Mouse (Mus musculus): ENCODE results near the gene Ski. TPM values are rescaled to one million over a fixed set of nuclear protein-coding genes. Genes with fewer than 3 reads are reported as not detected.

Gene Ski
- polyA plus RNA-seq, 1 experiment from 2014 or later: 24.4 TPM

- 52% methylated on average over 18 of the region's 18 CpGs for WGBS
- Histone ChIP-seq H3K9me3 (ENCODE audit: control insufficient read depth, low read length) (no peaks in the 10 kb centered on the region), H3K36me3 (ENCODE audit: control insufficient read depth, insufficient read depth, low read length) (0 out of 2 replicates have a peak, but pooled peaks cover 4% of the 10 kb centered on the region), H3K4me2 (ENCODE audit: low read length) (peak overlapping the region; percentile 38), H3K9ac (ENCODE audit: low read length) (0 out of 2 replicates have a peak overlapping the region, but pooled peaks have one; percentile 13), H3K4me1 (replicated peaks; ENCODE audit: control insufficient read depth, insufficient read depth, low read length) (peaks cover 72% of the 10 kb centered on the region), H3K27me3 (replicated peaks; ENCODE audit: control insufficient read depth, insufficient read depth, low read length) (no peaks in the 10 kb centered on the region), H3K27ac (ENCODE audit: low read depth) (peak overlapping the region; percentile 84), H3K4me3 (ENCODE audit: low read depth, low read length) (no peak overlapping the region)
- ATAC-seq (replicated peaks; ENCODE audit: low FRiP score, low TSS enrichment, low read depth): peak; percentile 56
- peak; percentile 76 for DNase-seq (ENCODE audit: low spot score)
Measured at GRCm38 (mm10) chr4:155184248-155185070, 37.9 kb downstream of the Ski start.

GRCm38 (mm10) chr4:155183201-155183600 lies 39.2 kb downstream of the Ski start:
- H3K9me3 ChIP-seq (ENCODE audit: control insufficient read depth, low read length): no peaks in the 10 kb centered on the region
- no peak overlapping the region for H3K4me3 ChIP-seq (ENCODE audit: low read depth, low read length)
- H3K27ac ChIP-seq (ENCODE audit: low read depth): no peak overlapping the region; the same call in 1 of the 2 replicates
- peaks cover 72% of the 10 kb centered on the region for H3K4me1 ChIP-seq (replicated peaks; ENCODE audit: control insufficient read depth, insufficient read depth, low read length)
- H3K27me3 ChIP-seq (replicated peaks; ENCODE audit: control insufficient read depth, insufficient read depth, low read length): no peaks in the 10 kb centered on the region
- ATAC-seq (replicated peaks; ENCODE audit: low FRiP score, low TSS enrichment, low read depth) (no peak), DNase-seq (ENCODE audit: low spot score) (no peak)
- H3K36me3 ChIP-seq (ENCODE audit: control insufficient read depth, insufficient read depth, low read length): 0 out of 2 replicates have a peak, but pooled peaks cover 4% of the 10 kb centered on the region
- no peak overlapping the region for H3K9ac ChIP-seq (ENCODE audit: low read length)
- 85% methylated on average over 7 of the region's 7 CpGs for WGBS
- H3K4me2 ChIP-seq (ENCODE audit: low read length): no peak overlapping the region

- peak overlapping the region; percentile 9 for H3K4me2 ChIP-seq (ENCODE audit: low read length)
- ATAC-seq (replicated peaks; ENCODE audit: low FRiP score, low TSS enrichment, low read depth) (no peak), DNase-seq (ENCODE audit: low spot score) (no peak)
- H3K36me3 ChIP-seq (ENCODE audit: control insufficient read depth, insufficient read depth, low read length): no peaks in the 10 kb centered on the region
- no peaks in the 10 kb centered on the region for H3K27me3 ChIP-seq (replicated peaks; ENCODE audit: control insufficient read depth, insufficient read depth, low read length)
- H3K4me1 ChIP-seq (replicated peaks; ENCODE audit: control insufficient read depth, insufficient read depth, low read length): peaks cover 74% of the 10 kb centered on the region
- H3K9ac ChIP-seq (ENCODE audit: low read length): 0 out of 2 replicates have a peak overlapping the region, but pooled peaks have one; percentile 1
- H3K27ac ChIP-seq (ENCODE audit: low read depth): peak overlapping the region; percentile 96
- no peaks in the 10 kb centered on the region for H3K9me3 ChIP-seq (ENCODE audit: control insufficient read depth, low read length)
- 34% methylated on average over 3 of the region's 3 CpGs for WGBS
- no peak overlapping the region for H3K4me3 ChIP-seq (ENCODE audit: low read depth, low read length)
Measured at GRCm38 (mm10) chr4:155178981-155179512, 43.3 kb downstream of the Ski start.

- H3K27me3 ChIP-seq (replicated peaks; ENCODE audit: control insufficient read depth, insufficient read depth, low read length): no peaks in the 10 kb centered on the region
- DNase-seq (ENCODE audit: low spot score): peak; percentile 73
- H3K36me3 ChIP-seq (ENCODE audit: control insufficient read depth, insufficient read depth, low read length): no peaks in the 10 kb centered on the region
- WGBS: 8% methylated on average over 6 of the region's 6 CpGs
- H3K27ac ChIP-seq (ENCODE audit: low read depth): peak overlapping the region; percentile 96
- no peaks in the 10 kb centered on the region for H3K9me3 ChIP-seq (ENCODE audit: control insufficient read depth, low read length)
- peaks cover 73% of the 10 kb centered on the region for H3K4me1 ChIP-seq (replicated peaks; ENCODE audit: control insufficient read depth, insufficient read depth, low read length)
- H3K9ac ChIP-seq (ENCODE audit: low read length): 0 out of 2 replicates have a peak overlapping the region, but pooled peaks have one; percentile 8
- H3K4me3 ChIP-seq (ENCODE audit: low read depth, low read length): no peak overlapping the region
- no peak for ATAC-seq (replicated peaks; ENCODE audit: low FRiP score, low TSS enrichment, low read depth)
- peak overlapping the region; percentile 26 for H3K4me2 ChIP-seq (ENCODE audit: low read length)
Measured at GRCm38 (mm10) chr4:155178274-155178673, 44.1 kb downstream of the Ski start.

GRCm38 (mm10) chr4:155176210-155176609 lies 46.2 kb downstream of the Ski start:
- WGBS: 41% methylated on average over 3 of the region's 3 CpGs
- DNase-seq (ENCODE audit: low spot score): no peak
- Histone ChIP-seq H3K4me2 (ENCODE audit: low read length) (no peak overlapping the region), H3K27me3 (replicated peaks; ENCODE audit: control insufficient read depth, insufficient read depth, low read length) (no peaks in the 10 kb centered on the region), H3K4me1 (replicated peaks; ENCODE audit: control insufficient read depth, insufficient read depth, low read length) (peaks cover 89% of the 10 kb centered on the region), H3K36me3 (ENCODE audit: control insufficient read depth, insufficient read depth, low read length) (no peaks in the 10 kb centered on the region), H3K9me3 (ENCODE audit: control insufficient read depth, low read length) (no peaks in the 10 kb centered on the region), H3K27ac (ENCODE audit: low read depth) (no peak overlapping the region), H3K9ac (ENCODE audit: low read length) (no peak overlapping the region), H3K4me3 (ENCODE audit: low read depth, low read length) (no peak overlapping the region)
- ATAC-seq (replicated peaks; ENCODE audit: low FRiP score, low TSS enrichment, low read depth): no peak

- H3K9ac ChIP-seq (ENCODE audit: low read length): peak overlapping the region; percentile 20; the same call in 1 of the 2 replicates
- H3K9me3 ChIP-seq (ENCODE audit: control insufficient read depth, low read length): no peaks in the 10 kb centered on the region
- peak overlapping the region; percentile 46 for H3K4me2 ChIP-seq (ENCODE audit: low read length)
- no peak overlapping the region for H3K4me3 ChIP-seq (ENCODE audit: low read depth, low read length)
- DNase-seq (ENCODE audit: low spot score): no peak
- no peak for ATAC-seq (replicated peaks; ENCODE audit: low FRiP score, low TSS enrichment, low read depth)
- peaks cover 90% of the 10 kb centered on the region for H3K4me1 ChIP-seq (replicated peaks; ENCODE audit: control insufficient read depth, insufficient read depth, low read length)
- peak overlapping the region; percentile 97 for H3K27ac ChIP-seq (ENCODE audit: low read depth)
- no peaks in the 10 kb centered on the region for H3K36me3 ChIP-seq (ENCODE audit: control insufficient read depth, insufficient read depth, low read length)
- no peaks in the 10 kb centered on the region for H3K27me3 ChIP-seq (replicated peaks; ENCODE audit: control insufficient read depth, insufficient read depth, low read length)
- 12% methylated on average over 16 of the region's 17 CpGs for WGBS
Measured at GRCm38 (mm10) chr4:155173822-155174785, 48.3 kb downstream of the Ski start.

DNA sequence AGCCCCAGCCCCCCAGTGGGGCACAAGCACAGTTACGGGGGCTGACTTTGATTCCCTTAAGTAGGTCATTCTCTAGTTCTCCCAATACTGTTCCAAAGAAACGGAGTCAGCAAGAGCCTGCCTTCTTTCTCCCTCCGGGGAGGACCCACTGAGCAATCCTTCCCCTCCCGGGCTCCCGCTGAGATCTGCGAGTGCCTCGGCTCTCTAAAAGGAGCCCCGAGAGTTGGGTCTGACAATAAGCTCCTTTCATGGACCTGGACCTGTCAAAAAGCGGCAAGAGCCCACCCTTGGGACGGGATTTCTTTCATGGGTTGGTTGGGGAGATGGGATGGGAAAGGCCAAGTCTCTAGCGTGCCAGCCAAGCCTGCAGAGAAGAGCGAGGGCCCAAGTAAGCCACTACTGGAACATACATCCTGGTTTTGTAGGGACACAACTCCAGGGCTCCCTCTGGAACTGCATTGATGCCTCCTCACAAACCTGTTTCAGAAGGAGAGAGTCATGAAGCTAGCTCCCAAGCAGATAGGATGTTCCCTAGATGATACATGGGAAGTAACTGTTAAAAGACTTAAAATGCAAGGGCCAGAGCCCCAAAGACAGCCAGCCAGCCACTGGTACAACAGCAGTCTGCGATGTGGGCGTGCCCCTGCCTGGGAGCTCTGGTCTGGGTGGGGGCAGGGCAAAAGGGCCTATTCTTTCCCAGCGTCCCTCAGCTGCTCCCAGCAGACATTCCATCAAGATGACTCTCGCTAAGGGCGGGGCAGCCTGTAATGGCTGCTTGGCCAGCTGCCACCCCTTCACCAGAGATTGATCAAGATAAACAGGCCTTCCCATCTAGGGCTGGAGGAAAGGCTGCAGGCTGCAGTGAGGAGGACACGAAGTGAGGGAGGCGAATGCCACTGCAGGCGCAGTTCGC lies 49.2 kb downstream of the Ski start:
- DNase-seq (ENCODE audit: low spot score) (peak; percentile 92), ATAC-seq (replicated peaks; ENCODE audit: low FRiP score, low TSS enrichment, low read depth) (peak; percentile 90)
- 14% methylated on average over 21 of the region's 21 CpGs for WGBS
- Histone ChIP-seq H3K9ac (ENCODE audit: low read length) (peak overlapping the region; percentile 20; the same call in 1 of the 2 replicates), H3K9me3 (ENCODE audit: control insufficient read depth, low read length) (no peaks in the 10 kb centered on the region), H3K4me1 (replicated peaks; ENCODE audit: control insufficient read depth, insufficient read depth, low read length) (peaks cover 83% of the 10 kb centered on the region), H3K4me2 (ENCODE audit: low read length) (peak overlapping the region; percentile 46), H3K36me3 (ENCODE audit: control insufficient read depth, insufficient read depth, low read length) (no peaks in the 10 kb centered on the region), H3K27me3 (replicated peaks; ENCODE audit: control insufficient read depth, insufficient read depth, low read length) (no peaks in the 10 kb centered on the region), H3K4me3 (ENCODE audit: low read depth, low read length) (no peak overlapping the region), H3K27ac (ENCODE audit: low read depth) (peak overlapping the region; percentile 97)

All from intestine, embryonic 14.5 days (tissue).